Mouse (Mus musculus): ENCODE measurements around the gene Plxna2. TPM values are rescaled to one million over a fixed set of nuclear protein-coding genes. Genes with fewer than 3 reads are reported as not detected.

The Plxna2 gene
- polyA plus RNA-seq, 1 experiment from 2014 or later: 76.0 TPM

DNA sequence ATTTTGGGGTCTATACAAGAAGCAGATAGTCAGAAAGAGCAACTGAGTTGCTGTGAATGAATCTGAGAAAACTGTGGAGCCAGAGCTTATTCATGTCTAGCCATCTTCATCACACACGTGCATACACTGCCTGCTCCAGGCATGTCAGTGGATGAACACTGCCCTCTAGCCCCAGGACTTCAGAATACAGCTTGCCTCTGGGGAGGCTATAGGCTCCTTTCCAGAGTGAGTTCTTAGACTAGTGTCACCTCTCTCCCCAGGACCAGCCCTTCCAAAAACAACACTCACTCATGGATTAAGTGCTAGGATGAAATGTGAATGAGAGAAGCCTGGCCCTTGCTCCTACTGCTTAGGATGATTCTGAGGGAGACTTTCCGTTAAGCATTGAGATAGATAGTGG is 198.9 kb downstream of the Plxna2 start:
- H3K4me3 ChIP-seq (ENCODE audit: low read depth, low read length): no peak overlapping the region
- H3K36me3 ChIP-seq (ENCODE audit: control insufficient read depth, insufficient read depth, low read length): peaks cover 18% of the 10 kb centered on the region
- ATAC-seq (ENCODE audit: low read depth): peak; percentile 81; the same call in 1 of the 2 replicates
- no peak overlapping the region for H3K4me2 ChIP-seq (ENCODE audit: low read depth, low read length)
- no peak overlapping the region for H3K27ac ChIP-seq (ENCODE audit: low read depth, low read length)
- H3K9me3 ChIP-seq (ENCODE audit: control insufficient read depth, low read length): no peaks in the 10 kb centered on the region
- 25% methylated on average over 2 of the region's 2 CpGs for WGBS
- H3K4me1 ChIP-seq (ENCODE audit: control insufficient read depth, insufficient read depth, low read length): no peaks in the 10 kb centered on the region
- H3K9ac ChIP-seq (replicated peaks; ENCODE audit: low read depth, low read length): no peak overlapping the region
- H3K27me3 ChIP-seq (ENCODE audit: control insufficient read depth, insufficient read depth, low read length): no peaks in the 10 kb centered on the region

DNA sequence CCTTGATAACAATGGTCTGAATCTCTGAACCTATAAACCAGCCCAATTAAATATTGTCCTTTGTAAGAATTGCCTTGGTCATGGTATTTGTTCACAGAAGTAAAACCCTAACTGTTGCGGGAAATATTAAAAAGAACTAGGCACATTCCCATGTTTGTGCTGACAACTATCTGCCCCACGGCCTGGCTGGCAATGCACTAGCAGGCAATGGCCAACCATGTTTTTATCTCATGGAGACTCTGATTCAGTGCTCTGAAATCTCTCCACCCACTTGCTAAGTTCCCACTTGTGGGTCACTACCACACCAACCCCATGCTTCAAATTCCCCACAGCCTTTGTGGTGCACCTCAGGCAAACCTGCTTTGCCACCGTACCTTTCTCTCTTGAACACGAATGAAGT is 202.9 kb downstream of the Plxna2 start:
- H3K4me2 ChIP-seq (ENCODE audit: low read depth, low read length): no peak overlapping the region
- no peaks in the 10 kb centered on the region for H3K27me3 ChIP-seq (ENCODE audit: control insufficient read depth, insufficient read depth, low read length)
- H3K27ac ChIP-seq (ENCODE audit: low read depth, low read length): no peak overlapping the region
- no peaks in the 10 kb centered on the region for H3K36me3 ChIP-seq (ENCODE audit: control insufficient read depth, insufficient read depth, low read length)
- no peak for ATAC-seq (ENCODE audit: low read depth)
- 88% methylated on average over 4 of the region's 4 CpGs for WGBS
- no peaks in the 10 kb centered on the region for H3K4me1 ChIP-seq (ENCODE audit: control insufficient read depth, insufficient read depth, low read length)
- no peaks in the 10 kb centered on the region for H3K9me3 ChIP-seq (ENCODE audit: control insufficient read depth, low read length)
- no peak overlapping the region for H3K9ac ChIP-seq (replicated peaks; ENCODE audit: low read depth, low read length)
- H3K4me3 ChIP-seq (ENCODE audit: low read depth, low read length): no peak overlapping the region

DNA sequence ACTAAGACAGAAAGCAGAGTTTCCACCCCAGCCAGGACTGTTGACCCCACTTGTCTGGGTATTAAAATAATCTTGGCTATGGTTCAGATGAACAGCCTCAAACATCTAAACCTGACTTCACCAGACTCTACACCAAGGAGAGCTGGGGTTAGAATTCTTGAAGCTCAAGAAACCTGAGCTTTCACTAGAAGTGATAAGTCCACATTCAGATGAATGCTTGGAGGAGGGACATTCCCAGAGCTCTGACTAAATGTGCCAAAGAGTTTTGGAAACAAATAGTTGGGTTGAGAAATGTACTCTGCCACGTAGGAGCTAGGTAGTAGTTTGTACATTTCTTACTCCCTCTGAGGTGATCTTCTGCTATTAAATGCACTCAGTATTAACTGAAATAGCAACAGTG is 203.7 kb downstream of the Plxna2 start:
- no peaks in the 10 kb centered on the region for H3K27me3 ChIP-seq (ENCODE audit: control insufficient read depth, insufficient read depth, low read length)

DNA sequence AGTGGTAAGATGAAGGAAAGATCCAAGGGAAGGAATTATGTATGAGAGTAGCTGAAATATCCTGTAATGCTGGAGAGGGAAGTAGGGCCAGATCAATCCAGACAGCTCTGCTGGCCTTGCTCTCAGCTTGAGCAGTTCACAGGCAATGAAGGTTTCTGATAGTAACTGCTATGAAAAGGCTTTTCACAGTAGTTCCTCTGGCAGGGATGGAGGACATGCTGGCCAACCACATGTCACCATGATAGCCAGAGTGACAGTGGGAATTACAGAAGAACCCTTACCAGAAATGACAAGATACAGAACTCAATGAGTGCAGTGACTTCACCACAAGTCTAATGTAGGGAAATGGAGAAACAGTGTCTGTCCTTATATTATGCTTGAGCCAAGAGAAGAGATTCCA is 210.3 kb downstream of the Plxna2 start:
- no peak overlapping the region for H3K4me2 ChIP-seq (ENCODE audit: low read depth, low read length)
- no peaks in the 10 kb centered on the region for H3K9me3 ChIP-seq (ENCODE audit: control insufficient read depth, low read length)
- no peak overlapping the region for H3K9ac ChIP-seq (replicated peaks; ENCODE audit: low read depth, low read length)
- ATAC-seq (ENCODE audit: low read depth): no peak
- no peak overlapping the region for H3K27ac ChIP-seq (ENCODE audit: low read depth, low read length)
- no peak overlapping the region for H3K4me3 ChIP-seq (ENCODE audit: low read depth, low read length)
- H3K4me1 ChIP-seq (ENCODE audit: control insufficient read depth, insufficient read depth, low read length): no peaks in the 10 kb centered on the region
- H3K27me3 ChIP-seq (ENCODE audit: control insufficient read depth, insufficient read depth, low read length): no peaks in the 10 kb centered on the region
- no peaks in the 10 kb centered on the region for H3K36me3 ChIP-seq (ENCODE audit: control insufficient read depth, insufficient read depth, low read length)

More for the DNA sequence above, 203.7 kb downstream of the Plxna2 start:
- H3K36me3 ChIP-seq (ENCODE audit: control insufficient read depth, insufficient read depth, low read length): no peaks in the 10 kb centered on the region
- no peak overlapping the region for H3K4me3 ChIP-seq (ENCODE audit: low read depth, low read length)
- no peaks in the 10 kb centered on the region for H3K4me1 ChIP-seq (ENCODE audit: control insufficient read depth, insufficient read depth, low read length)
- no peak overlapping the region for H3K27ac ChIP-seq (ENCODE audit: low read depth, low read length)
- H3K9ac ChIP-seq (replicated peaks; ENCODE audit: low read depth, low read length): no peak overlapping the region
- 82% methylated on average over 1 of the region's 1 CpGs for WGBS
- H3K9me3 ChIP-seq (ENCODE audit: control insufficient read depth, low read length): no peaks in the 10 kb centered on the region
- no peak overlapping the region for H3K4me2 ChIP-seq (ENCODE audit: low read depth, low read length)
- no peak for ATAC-seq (ENCODE audit: low read depth)

DNA sequence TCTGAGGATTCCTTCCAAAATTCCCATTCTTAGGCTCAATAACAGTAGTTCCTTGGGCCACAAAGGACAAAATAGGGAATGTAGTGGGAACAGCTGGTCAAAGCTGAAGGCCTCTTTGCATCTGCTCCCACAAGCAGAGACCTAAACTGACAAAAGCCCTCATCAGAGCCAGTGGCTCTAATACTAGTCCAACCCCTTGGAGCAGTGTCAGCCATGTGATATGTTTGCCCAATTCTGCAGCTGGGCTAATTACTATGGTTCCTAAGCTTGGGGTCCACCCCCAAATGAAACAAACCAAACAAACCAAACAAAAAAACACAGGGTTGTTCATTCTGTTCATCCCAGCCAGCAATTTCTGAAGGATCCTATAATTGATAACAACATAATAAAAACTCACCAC is 217.2 kb downstream of the Plxna2 start:
- ATAC-seq (ENCODE audit: low read depth): no peak
- H3K4me1 ChIP-seq (ENCODE audit: control insufficient read depth, insufficient read depth, low read length): no peaks in the 10 kb centered on the region
- H3K9me3 ChIP-seq (ENCODE audit: control insufficient read depth, low read length): no peaks in the 10 kb centered on the region

DNA sequence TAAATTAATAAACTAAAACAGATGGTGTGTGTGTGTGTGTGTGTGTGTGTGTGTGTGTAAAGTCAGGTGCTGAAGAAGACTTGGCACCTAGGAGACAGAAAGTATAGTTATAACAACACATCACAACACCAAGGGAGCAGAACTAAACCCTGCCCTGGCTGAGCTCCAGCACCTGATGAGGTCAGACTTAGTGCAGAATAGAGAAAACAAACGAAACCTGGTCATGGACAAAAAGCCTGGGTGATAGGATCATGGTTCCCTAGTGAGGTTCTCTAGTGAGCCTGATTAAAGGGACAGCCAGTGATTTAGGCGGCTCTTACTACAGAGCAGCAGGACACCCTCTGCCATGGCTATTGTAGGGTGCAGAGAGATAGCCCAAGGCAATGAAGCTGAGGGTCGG is 218.2 kb downstream of the Plxna2 start:
- Histone ChIP-seq H3K4me2 (ENCODE audit: low read depth, low read length) (no peak overlapping the region), H3K27me3 (ENCODE audit: control insufficient read depth, insufficient read depth, low read length) (no peaks in the 10 kb centered on the region), H3K27ac (ENCODE audit: low read depth, low read length) (no peak overlapping the region), H3K9ac (replicated peaks; ENCODE audit: low read depth, low read length) (no peak overlapping the region), H3K9me3 (ENCODE audit: control insufficient read depth, low read length) (no peaks in the 10 kb centered on the region), H3K4me3 (ENCODE audit: low read depth, low read length) (no peak overlapping the region), H3K4me1 (ENCODE audit: control insufficient read depth, insufficient read depth, low read length) (no peaks in the 10 kb centered on the region), H3K36me3 (ENCODE audit: control insufficient read depth, insufficient read depth, low read length) (no peaks in the 10 kb centered on the region)
- 68% methylated on average over 3 of the region's 3 CpGs for WGBS
- no peak for ATAC-seq (ENCODE audit: low read depth)

More for the DNA sequence above, 217.2 kb downstream of the Plxna2 start:
- Histone ChIP-seq H3K27me3 (ENCODE audit: control insufficient read depth, insufficient read depth, low read length) (no peaks in the 10 kb centered on the region), H3K9ac (replicated peaks; ENCODE audit: low read depth, low read length) (no peak overlapping the region), H3K4me3 (ENCODE audit: low read depth, low read length) (no peak overlapping the region), H3K36me3 (ENCODE audit: control insufficient read depth, insufficient read depth, low read length) (no peaks in the 10 kb centered on the region), H3K4me2 (ENCODE audit: low read depth, low read length) (no peak overlapping the region), H3K27ac (ENCODE audit: low read depth, low read length) (no peak overlapping the region)

DNA sequence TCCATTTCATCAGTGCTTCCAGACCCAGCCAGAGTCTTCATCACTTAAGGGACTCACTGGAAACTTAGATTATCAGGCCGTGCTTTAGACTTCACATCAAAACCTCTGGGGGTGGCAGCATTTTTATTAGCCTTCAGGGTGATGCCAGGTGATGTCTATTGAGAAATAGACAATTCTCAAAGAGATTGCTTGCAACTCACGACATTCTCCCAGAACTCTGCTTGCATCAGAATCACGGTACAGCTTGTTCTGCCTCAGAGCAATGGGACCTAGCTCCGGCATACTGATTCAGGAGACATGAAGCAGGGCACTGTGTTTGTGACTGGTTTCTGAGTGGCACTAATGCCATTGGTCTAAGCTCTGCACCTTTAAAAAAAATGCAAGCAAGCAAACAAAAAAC is 218.7 kb downstream of the Plxna2 start:
- ATAC-seq (ENCODE audit: low read depth): no peak
- no peak overlapping the region for H3K27ac ChIP-seq (ENCODE audit: low read depth, low read length)
- H3K27me3 ChIP-seq (ENCODE audit: control insufficient read depth, insufficient read depth, low read length): no peaks in the 10 kb centered on the region
- no peaks in the 10 kb centered on the region for H3K9me3 ChIP-seq (ENCODE audit: control insufficient read depth, low read length)
- no peaks in the 10 kb centered on the region for H3K4me1 ChIP-seq (ENCODE audit: control insufficient read depth, insufficient read depth, low read length)
- H3K36me3 ChIP-seq (ENCODE audit: control insufficient read depth, insufficient read depth, low read length): no peaks in the 10 kb centered on the region
- no peak overlapping the region for H3K4me3 ChIP-seq (ENCODE audit: low read depth, low read length)
- H3K9ac ChIP-seq (replicated peaks; ENCODE audit: low read depth, low read length): no peak overlapping the region
- H3K4me2 ChIP-seq (ENCODE audit: low read depth, low read length): no peak overlapping the region
- 86% methylated on average over 4 of the region's 4 CpGs for WGBS

DNA sequence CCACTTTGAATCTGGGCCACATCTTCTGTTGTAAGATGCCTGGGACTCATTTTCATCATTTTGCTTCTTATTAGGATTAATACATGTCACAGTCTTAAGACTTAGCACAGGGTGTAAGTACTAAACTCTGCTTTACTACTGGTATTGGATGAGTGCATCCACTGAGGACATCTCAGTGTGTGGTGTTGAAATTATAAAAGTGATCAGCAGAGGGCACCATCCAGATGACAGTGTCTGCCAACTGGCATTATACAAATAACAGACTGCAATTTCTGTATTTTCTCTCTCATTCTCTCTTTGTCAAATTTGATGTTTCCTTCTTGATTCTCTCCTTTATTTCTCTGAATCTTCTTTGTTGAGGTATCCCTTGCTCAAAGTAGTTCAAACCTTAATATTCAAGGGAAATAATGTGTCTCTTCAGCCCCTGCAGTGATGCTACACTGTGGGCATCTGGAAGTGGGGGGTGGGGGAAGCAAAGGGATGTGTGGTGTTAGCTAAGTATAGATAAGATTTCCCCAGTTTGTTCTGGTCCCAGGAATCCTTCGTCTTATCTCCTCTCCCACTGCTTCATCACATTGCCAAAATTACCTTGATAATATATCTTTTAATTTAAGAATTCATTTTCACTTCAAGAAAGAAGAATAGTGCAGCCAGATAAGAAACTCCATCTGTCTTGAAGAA is 221.4 kb downstream of the Plxna2 start:
- no peak overlapping the region for H3K27ac ChIP-seq (ENCODE audit: low read depth, low read length)
- H3K9ac ChIP-seq (replicated peaks; ENCODE audit: low read depth, low read length): no peak overlapping the region
- WGBS: 30% methylated on average over 1 of the region's 1 CpGs
- no peaks in the 10 kb centered on the region for H3K36me3 ChIP-seq (ENCODE audit: control insufficient read depth, insufficient read depth, low read length)
- no peak; the same call in 1 of the 2 replicates for ATAC-seq (ENCODE audit: low read depth)
- H3K4me2 ChIP-seq (ENCODE audit: low read depth, low read length): no peak overlapping the region
- no peaks in the 10 kb centered on the region for H3K27me3 ChIP-seq (ENCODE audit: control insufficient read depth, insufficient read depth, low read length)
- H3K4me3 ChIP-seq (ENCODE audit: low read depth, low read length): no peak overlapping the region
- no peaks in the 10 kb centered on the region for H3K4me1 ChIP-seq (ENCODE audit: control insufficient read depth, insufficient read depth, low read length)
- no peaks in the 10 kb centered on the region for H3K9me3 ChIP-seq (ENCODE audit: control insufficient read depth, low read length)

DNA sequence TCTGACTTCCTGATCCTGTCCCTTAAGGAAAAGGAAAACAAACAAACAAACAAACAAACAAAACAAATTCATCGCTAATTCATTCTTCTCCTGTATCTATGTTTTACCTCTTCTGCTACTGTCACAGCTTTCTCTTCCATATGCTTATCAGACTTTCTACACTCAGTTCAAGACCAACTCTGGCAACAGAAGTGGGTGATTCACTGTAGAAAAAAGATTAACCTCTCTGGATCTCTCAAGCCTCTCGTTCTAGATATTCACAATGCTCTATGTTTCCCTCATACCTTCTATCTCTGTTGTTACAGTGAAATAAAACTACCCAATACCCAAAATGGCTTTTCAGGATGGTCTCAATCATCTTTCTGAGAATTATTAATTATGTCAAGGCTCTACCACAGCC is 225.0 kb downstream of the Plxna2 start:
- Histone ChIP-seq H3K36me3 (ENCODE audit: control insufficient read depth, insufficient read depth, low read length) (no peaks in the 10 kb centered on the region), H3K27me3 (ENCODE audit: control insufficient read depth, insufficient read depth, low read length) (no peaks in the 10 kb centered on the region), H3K4me2 (ENCODE audit: low read depth, low read length) (no peak overlapping the region), H3K9me3 (ENCODE audit: control insufficient read depth, low read length) (no peaks in the 10 kb centered on the region), H3K27ac (ENCODE audit: low read depth, low read length) (no peak overlapping the region), H3K4me3 (ENCODE audit: low read depth, low read length) (no peak overlapping the region), H3K9ac (replicated peaks; ENCODE audit: low read depth, low read length) (no peak overlapping the region), H3K4me1 (ENCODE audit: control insufficient read depth, insufficient read depth, low read length) (no peaks in the 10 kb centered on the region)
- ATAC-seq (ENCODE audit: low read depth): no peak
- WGBS: 88% methylated on average over 2 of the region's 2 CpGs

All from neural tube, embryonic 14.5 days (tissue).